Mouse (Mus musculus) stomach, postnatal 0 days (tissue): ENCODE results near the gene Tmem132a. TPM values are rescaled to one million over a fixed set of nuclear protein-coding genes. Genes with fewer than 3 reads are reported as not detected.

Experiments used
- ATAC-seq: fragments of 200-750 bp; cut with Nextera tagmentation; 2 replicates; pipeline ENCODE4 v1.8.0; 2017; ENCODE audit not compliant: low FRiP score, low TSS enrichment
- DNase-seq: peaks from one replicate; pipeline ENCODE4 v3.0.0-alpha.2; 2016; ENCODE audit warnings: low spot score
- H3K27ac ChIP-seq: fragments of 300-500 bp; sonication (generic); replicated peaks from 2 replicates; pipeline ENCODE4 v1.5.1; 2014; ENCODE audit warnings: mild to moderate bottlenecking, control low read depth
- H3K27me3 ChIP-seq: fragments of 300-500 bp; sonication (generic); 2 replicates; pipeline ENCODE4 v1.6.1; 2014; ENCODE audit warnings: low read length; ENCODE audit not compliant: control insufficient read depth, insufficient read depth
- H3K36me3 ChIP-seq: fragments of 300-500 bp; sonication (generic); 2 replicates; pipeline ENCODE4 v1.6.1; 2014; ENCODE audit warnings: low read length, mixed read lengths; ENCODE audit not compliant: control insufficient read depth, insufficient read depth
- H3K4me1 ChIP-seq: fragments of 300-500 bp; sonication (generic); replicated peaks from 2 replicates; pipeline ENCODE4 v1.6.1; 2014; ENCODE audit warnings: antibody characterized with exemption; ENCODE audit not compliant: control insufficient read depth, insufficient read depth
- H3K4me2 ChIP-seq: fragments of 300-500 bp; sonication (generic); replicated peaks from 2 replicates; pipeline ENCODE4 v1.6.1; 2014; ENCODE audit warnings: low read depth, mild to moderate bottlenecking, control low read depth, moderate library complexity
- H3K4me3 ChIP-seq: fragments of 300-500 bp; sonication (generic); 2 replicates; pipeline ENCODE4 v1.5.1; 2014; ENCODE audit warnings: low read depth, low read length, control low read depth
- H3K9ac ChIP-seq: fragments of 300-500 bp; sonication (generic); 2 replicates; pipeline ENCODE4 v1.6.1; 2014; ENCODE audit warnings: mild to moderate bottlenecking, low read length, control low read depth, mixed read lengths
- H3K9me3 ChIP-seq: fragments of 300-500 bp; sonication (generic); 2 replicates; pipeline ENCODE4 v1.6.1; 2016; ENCODE audit warnings: low read length; ENCODE audit not compliant: control insufficient read depth
- CTCF ChIP-seq: IDR thresholded peaks from 2 replicates; pipeline ENCODE4 v1.5.1; 2016; ENCODE audit warnings: antibody characterized with exemption, low read depth, mild to moderate bottlenecking, moderate library complexity
- EP300 ChIP-seq: optimal IDR thresholded peaks from 2 replicates; pipeline ENCODE3; 2016; ENCODE audit warnings: antibody characterized with exemption
- WGBS: fragments of 180-500 bp; shearing (Covaris S2); extraction: QIAGEN DNeasy Blood & Tissue Kit; methylation state at CpG from one replicate; pipeline ENCODE4 v1.1.7; 2014; 5-methylcytosine and 5-hydroxymethylcytosine counted together
- polyA plus RNA-seq: library from polyadenylated mRNA; unstranded; fragments of >200 nt; fragmentation: Nextera tagmentation; extraction: Ambion mirVana; gene quantifications from 2 replicates; pipeline ENCODE4 v1.2.1, GENCODE M21; 2015

Tmem132a gene
- polyA plus RNA-seq, 1 experiment from 2014 or later = 19.1 TPM

GRCm38 (mm10) chr19:10810176-10810492, 59.6 kb downstream of the Tmem132a start:
- Histone ChIP-seq H3K27me3 (no peaks in the 10 kb centered on the region), H3K9me3 (no peaks in the 10 kb centered on the region), H3K27ac (no peak overlapping the region), H3K36me3 (no peaks in the 10 kb centered on the region), H3K4me3 (no peak overlapping the region), H3K4me1 (no peaks in the 10 kb centered on the region), H3K4me2 (no peak overlapping the region), H3K9ac (no peak overlapping the region)
- ATAC-seq (no peak), DNase-seq (no peak)
- WGBS = 55% methylated on average over 4 of the region's 4 CpGs
- TF ChIP-seq EP300 (no peak), CTCF (no peak)

GRCm38 (mm10) chr19:10809428-10810175, 60.1 kb downstream of the Tmem132a start:
- Histone ChIP-seq H3K9ac (no peak overlapping the region), H3K36me3 (no peaks in the 10 kb centered on the region), H3K4me2 (no peak overlapping the region), H3K9me3 (no peaks in the 10 kb centered on the region), H3K4me1 (no peaks in the 10 kb centered on the region), H3K27ac (no peak overlapping the region), H3K4me3 (no peak overlapping the region), H3K27me3 (no peaks in the 10 kb centered on the region)
- DNase-seq = no peak
- TF ChIP-seq CTCF (no peak), EP300 (no peak)
- no peak for ATAC-seq
- 65% methylated on average over 11 of the region's 11 CpGs for WGBS

GRCm38 (mm10) chr19:10808524-10809233, 61.1 kb downstream of the Tmem132a start:
- Histone ChIP-seq H3K27me3 (no peaks in the 10 kb centered on the region), H3K9me3 (no peaks in the 10 kb centered on the region), H3K4me2 (no peak overlapping the region), H3K9ac (no peak overlapping the region), H3K4me1 (no peaks in the 10 kb centered on the region), H3K4me3 (no peak overlapping the region), H3K27ac (no peak overlapping the region), H3K36me3 (no peaks in the 10 kb centered on the region)
- TF ChIP-seq EP300 = no peak
- no peak for TF ChIP-seq CTCF
- no peak for DNase-seq
- ATAC-seq = no peak
- 84% methylated on average over 12 of the region's 12 CpGs for WGBS

Other genes with a start within 250 kb of the Tmem132a start
- gene Vwce, start 235.7 kb downstream of the Tmem132a start, polyA plus RNA-seq = 0.51 and 0.61 TPM in 2 replicates
- gene Pga5, start 191.9 kb downstream of the Tmem132a start, polyA plus RNA-seq = 22,358 and 23,362 TPM in 2 replicates
- gene Vps37c, start 181.2 kb downstream of the Tmem132a start, polyA plus RNA-seq = 48.6 and 57.3 TPM in 2 replicates
- 1.6 and 1.8 TPM in 2 replicates for gene Cd5, start 130.9 kb downstream of the Tmem132a start, polyA plus RNA-seq
- 0.06 and 0.07 TPM in 2 replicates for gene Cd6, start 39.9 kb downstream of the Tmem132a start, polyA plus RNA-seq
- 4.0 and 5.2 TPM in 2 replicates for gene Slc15a3, start 30.2 kb downstream of the Tmem132a start, polyA plus RNA-seq
- 176 and 186 TPM in 2 replicates for gene Tmem109, start 12.1 kb upstream of the Tmem132a start, polyA plus RNA-seq
- 17.6 and 19.5 TPM in 2 replicates for gene Prpf19, start 25.3 kb upstream of the Tmem132a start, polyA plus RNA-seq
- 0.08 and 0.17 TPM in 2 replicates for gene Zp1, start 50.7 kb upstream of the Tmem132a start, polyA plus RNA-seq
- gene Ptgdr2, start 67.2 kb upstream of the Tmem132a start, polyA plus RNA-seq = 0.06 and 0.07 TPM in 2 replicates
- gene Ccdc86, start 79.3 kb upstream of the Tmem132a start, polyA plus RNA-seq = 13.9 and 15.4 TPM in 2 replicates
- gene Ms4a10, start 104.7 kb upstream of the Tmem132a start, polyA plus RNA-seq = 0.13 TPM in 1 of 2 replicates, not detected in the other
- 0.10 TPM in 1 of 2 replicates, not detected in the other for gene Ms4a15, start 123.3 kb upstream of the Tmem132a start, polyA plus RNA-seq
- not detected in 2 replicates for gene Ms4a18, start 148.1 kb upstream of the Tmem132a start, polyA plus RNA-seq
- gene Ms4a8a, start 211.2 kb upstream of the Tmem132a start, polyA plus RNA-seq = 21.0 and 22.3 TPM in 2 replicates